Mouse (Mus musculus): ENCODE results near the gene Aspdh. TPM values are rescaled to one million over a fixed set of nuclear protein-coding genes. Genes with fewer than 3 reads are reported as not detected.

The Aspdh gene
- polyA plus RNA-seq, 1 experiment from 2014 or later, result not detected

- H3K27me3 ChIP-seq (ENCODE audit: low read depth, poor library complexity, severe bottlenecking), result peaks cover 22% of the 10 kb centered on the region
- 63% methylated on average over 20 of the region's 20 CpGs for WGBS
- H3K27ac ChIP-seq, result no peak overlapping the region
- H3K4me3 ChIP-seq, result no peak overlapping the region
- no peaks in the 10 kb centered on the region for H3K36me3 ChIP-seq
- no peak for DNase-seq (ENCODE audit: low spot score)
- H3K4me1 ChIP-seq, result peaks cover 20% of the 10 kb centered on the region
- H3K9me3 ChIP-seq (replicated peaks), result no peaks in the 10 kb centered on the region
These were observed 34.9 kb downstream of the Aspdh start for GRCm38 (mm10) chr7:44500046-44500445.

- Histone ChIP-seq H3K36me3 (no peaks in the 10 kb centered on the region), H3K9me3 (replicated peaks) (no peaks in the 10 kb centered on the region), H3K4me3 (no peak overlapping the region), H3K27me3 (ENCODE audit: low read depth, poor library complexity, severe bottlenecking) (peaks cover 22% of the 10 kb centered on the region), H3K27ac (no peak overlapping the region), H3K4me1 (peaks cover 11% of the 10 kb centered on the region)
- WGBS, result 44% methylated on average over 5 of the region's 5 CpGs
- DNase-seq (ENCODE audit: low spot score), result peak; percentile 80
These were observed 36.4 kb downstream of the Aspdh start for GRCm38 (mm10) chr7:44501563-44502115.

- no peak for DNase-seq (ENCODE audit: low spot score)
- Histone ChIP-seq H3K4me1 (no peaks in the 10 kb centered on the region), H3K27me3 (ENCODE audit: low read depth, poor library complexity, severe bottlenecking) (peaks cover 22% of the 10 kb centered on the region), H3K9me3 (replicated peaks) (no peaks in the 10 kb centered on the region), H3K27ac (no peak overlapping the region), H3K4me3 (no peak overlapping the region), H3K36me3 (no peaks in the 10 kb centered on the region)
These were observed 42.3 kb downstream of the Aspdh start for GRCm38 (mm10) chr7:44507491-44507890.

Small RNA genes lying within 50 kb of the gene (microRNA-seq; reads per million reads assigned to microRNA genes)
- gene Mir7052, result 0.88 reads per million

Other genes starting within 250 kb of the Aspdh start
- not detected in 2 replicates for gene Klk1b5, start 249.4 kb upstream of the Aspdh start, polyA plus RNA-seq (2016; fragmentation: Nextera tagmentation; extraction: Ambion mirVana)
- gene Klk1, start 240.0 kb upstream of the Aspdh start, polyA plus RNA-seq (2016; fragmentation: Nextera tagmentation; extraction: Ambion mirVana), result not detected in 2 replicates
- not detected in 2 replicates for gene Gm36864, start 229.2 kb upstream of the Aspdh start, polyA plus RNA-seq (2016; fragmentation: Nextera tagmentation; extraction: Ambion mirVana)
- gene 1700028J19Rik, start 218.7 kb upstream of the Aspdh start, polyA plus RNA-seq (2016; fragmentation: Nextera tagmentation; extraction: Ambion mirVana), result 0.88 and 1.1 TPM in 2 replicates
- gene 2410002F23Rik, start 218.7 kb upstream of the Aspdh start, polyA plus RNA-seq (2016; fragmentation: Nextera tagmentation; extraction: Ambion mirVana), result 179 and 220 TPM in 2 replicates
- gene Acp4, start 208.0 kb upstream of the Aspdh start, polyA plus RNA-seq (2016; fragmentation: Nextera tagmentation; extraction: Ambion mirVana), result 0.15 and 0.18 TPM in 2 replicates
- not detected in 2 replicates for gene Gm15517, start 203.9 kb upstream of the Aspdh start, polyA plus RNA-seq (2016; fragmentation: Nextera tagmentation; extraction: Ambion mirVana)
- 1.1 and 1.7 TPM in 2 replicates for gene Clec11a, start 158.5 kb upstream of the Aspdh start, polyA plus RNA-seq (2016; fragmentation: Nextera tagmentation; extraction: Ambion mirVana)
- gene Shank1, start 155.1 kb upstream of the Aspdh start, polyA plus RNA-seq (2016; fragmentation: Nextera tagmentation; extraction: Ambion mirVana), result 0.31 and 0.40 TPM in 2 replicates
- gene Syt3, start 81.3 kb upstream of the Aspdh start, polyA plus RNA-seq (2016; fragmentation: Nextera tagmentation; extraction: Ambion mirVana), result 1.1 and 1.9 TPM in 2 replicates
- gene 1700008O03Rik, start 79.6 kb upstream of the Aspdh start, polyA plus RNA-seq (2016; fragmentation: Nextera tagmentation; extraction: Ambion mirVana), result 0.50 and 0.68 TPM in 2 replicates
- gene Lrrc4b, start 36.4 kb upstream of the Aspdh start, polyA plus RNA-seq (2016; fragmentation: Nextera tagmentation; extraction: Ambion mirVana), result 0.06 and 0.21 TPM in 2 replicates
- 72.6 and 73.3 TPM in 2 replicates for gene Josd2, start 2.6 kb downstream of the Aspdh start, polyA plus RNA-seq (2016; fragmentation: Nextera tagmentation; extraction: Ambion mirVana)
- 78.6 and 91.4 TPM in 2 replicates for gene Emc10, start 31.1 kb downstream of the Aspdh start, polyA plus RNA-seq (2016; fragmentation: Nextera tagmentation; extraction: Ambion mirVana)
- 10.6 and 16.5 TPM in 2 replicates for gene Fam71e1, start 31.2 kb downstream of the Aspdh start, polyA plus RNA-seq (2016; fragmentation: Nextera tagmentation; extraction: Ambion mirVana)
- 0.05 and 0.11 TPM in 2 replicates for gene Mybpc2, start 59.3 kb downstream of the Aspdh start, polyA plus RNA-seq (2016; fragmentation: Nextera tagmentation; extraction: Ambion mirVana)
- 0.20 TPM in 1 of 2 replicates, not detected in the other for gene Spib, start 66.7 kb downstream of the Aspdh start, polyA plus RNA-seq (2016; fragmentation: Nextera tagmentation; extraction: Ambion mirVana)
- gene Pold1, start 83.5 kb downstream of the Aspdh start, polyA plus RNA-seq (2016; fragmentation: Nextera tagmentation; extraction: Ambion mirVana), result 175 and 184 TPM in 2 replicates
- 74.5 and 82.2 TPM in 2 replicates for gene Nr1h2, start 88.6 kb downstream of the Aspdh start, polyA plus RNA-seq (2016; fragmentation: Nextera tagmentation; extraction: Ambion mirVana)
- gene Napsa, start 107.0 kb downstream of the Aspdh start, polyA plus RNA-seq (2016; fragmentation: Nextera tagmentation; extraction: Ambion mirVana), result 0.14 and 0.20 TPM in 2 replicates
- gene Kcnc3, start 125.3 kb downstream of the Aspdh start, polyA plus RNA-seq (2016; fragmentation: Nextera tagmentation; extraction: Ambion mirVana), result 0.21 and 0.28 TPM in 2 replicates
- gene Myh14, start 205.5 kb downstream of the Aspdh start, polyA plus RNA-seq (2016; fragmentation: Nextera tagmentation; extraction: Ambion mirVana), result 0.63 and 1.8 TPM in 2 replicates
- not detected in 2 replicates for gene Izumo2, start 243.4 kb downstream of the Aspdh start, polyA plus RNA-seq (2016; fragmentation: Nextera tagmentation; extraction: Ambion mirVana)

Measured in limb, embryonic 10.5 days (tissue).